Comparison of ENCODE assay signal across 12 mouse cellular contexts in the genomic region with DNA sequence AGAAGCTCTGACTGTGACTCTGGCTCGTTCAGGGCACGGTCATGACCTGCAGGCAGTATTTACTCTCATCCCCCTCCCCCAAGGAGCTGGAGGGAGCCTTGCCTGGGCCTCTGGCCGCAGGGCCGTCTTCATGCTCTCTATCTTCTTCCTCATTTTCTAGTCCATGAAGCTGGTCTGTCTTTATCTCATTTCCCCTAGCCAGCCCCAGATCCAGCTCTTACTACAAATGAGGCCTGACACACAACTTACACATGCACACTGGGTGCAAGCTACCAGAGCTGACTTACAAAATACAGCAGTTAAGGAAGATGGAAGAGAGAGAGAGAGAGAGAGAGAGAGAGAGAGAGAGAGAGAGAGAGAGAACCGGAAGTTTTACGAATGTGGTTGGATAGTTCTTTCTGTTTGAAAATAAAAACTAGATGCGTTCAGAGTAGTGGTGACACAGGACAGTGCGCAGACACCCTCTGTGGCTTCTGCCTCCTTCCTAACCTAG. TPM values are rescaled to one million over a fixed set of nuclear protein-coding genes. Genes with fewer than 3 reads are reported as not detected.
DNase-seq lines count a peak whose midpoint lies in the region; ATAC-seq and TF ChIP-seq lines count a peak whose summit lies in the region.
"Had no signal": no experiment of that assay in that cellular context is flagged by ENCODE, and none has a peak within 500 bp of the region (broad histone marks: within the 10 kb centered on the region; RNA-seq: fewer than 3 reads in every experiment).

No protein-coding gene starts in this region.

- TF ChIP-seq POLR2A in bone marrow, adult 2 months (IDR thresholded peaks at IDR 0.05; ENCODE audit: borderline replicate concordance, control insufficient read depth, low read depth, low read length), result no peak

- no peak overlapping the region for H3K4me2 ChIP-seq in kidney, postnatal 0 days (ENCODE audit: low read length)
- no peak overlapping the region for H3K4me2 ChIP-seq in neural tube, embryonic 15.5 days
- no peak overlapping the region for H3K4me2 ChIP-seq in forebrain, postnatal 0 days (ENCODE audit: low read depth)

- no peak for ATAC-seq in kidney, postnatal 0 days (replicated peaks; ENCODE audit: low FRiP score, low read depth)
- peak; percentile 68 for ATAC-seq in monocyte, adult 5-6 weeks (replicated peaks; ENCODE audit: insufficient number of reproducible peaks, low FRiP score, low TSS enrichment, poor library complexity, severe bottlenecking)
- no peak for ATAC-seq in neural tube, embryonic 15.5 days (ENCODE audit: low FRiP score)
- ATAC-seq in forebrain, postnatal 0 days, result no peak

- intact Hi-C loops in gastrocnemius, postnatal 14 days (cut with DNase I; ENCODE audit: low total_unique reads), result no loop called here

- no peaks in the 10 kb centered on the region; the same call in 1 of the 2 replicates for H3K4me1 ChIP-seq in kidney, postnatal 0 days (replicated peaks; ENCODE audit: insufficient read depth, low read length)
- peaks cover 18% of the 10 kb centered on the region for H3K4me1 ChIP-seq in bone marrow, adult 2 months (ENCODE audit: control insufficient read depth, insufficient read depth, low read length)
- H3K4me1 ChIP-seq in neural tube, embryonic 15.5 days, result peaks cover 6% of the 10 kb centered on the region; the same call in 1 of the 2 replicates
- H3K4me1 ChIP-seq in forebrain, postnatal 0 days (ENCODE audit: insufficient read depth), result no peaks in the 10 kb centered on the region

- H3K9me3 ChIP-seq in kidney, postnatal 0 days (replicated peaks; ENCODE audit: low read length), result no peaks in the 10 kb centered on the region
- no peaks in the 10 kb centered on the region for H3K9me3 ChIP-seq in neural tube, embryonic 15.5 days (replicated peaks)
- H3K9me3 ChIP-seq in forebrain, postnatal 0 days (ENCODE audit: low read length), result no peaks in the 10 kb centered on the region

- TF ChIP-seq CTCF in kidney, postnatal 0 days (IDR thresholded peaks at IDR 0.05; ENCODE audit: low read depth), result no peak
- no peak for TF ChIP-seq CTCF in bone marrow, adult 2 months (IDR thresholded peaks at IDR 0.05; ENCODE audit: control insufficient read depth, insufficient read depth, low read length)
- no peak for TF ChIP-seq CTCF in forebrain, postnatal 0 days (IDR thresholded peaks at IDR 0.05; ENCODE audit: low read depth)

- H3K36me3 ChIP-seq in kidney, postnatal 0 days (ENCODE audit: insufficient read depth, low read length), result no peaks in the 10 kb centered on the region
- no peaks in the 10 kb centered on the region for H3K36me3 ChIP-seq in neural tube, embryonic 15.5 days
- no peaks in the 10 kb centered on the region for H3K36me3 ChIP-seq in forebrain, postnatal 0 days (ENCODE audit: insufficient read depth)

- no peak overlapping the region for H3K4me3 ChIP-seq in kidney, postnatal 0 days (replicated peaks; ENCODE audit: low read depth, low read length)
- no peak overlapping the region for H3K4me3 ChIP-seq in bone marrow, adult 2 months (replicated peaks; ENCODE audit: control insufficient read depth, low read depth, low read length)
- H3K4me3 ChIP-seq in neural tube, embryonic 15.5 days (replicated peaks), result no peak overlapping the region
- H3K4me3 ChIP-seq in forebrain, postnatal 0 days (ENCODE audit: low read depth, low read length), result no peak overlapping the region

- no peak overlapping the region for H3K9ac ChIP-seq in kidney, postnatal 0 days (ENCODE audit: low read depth, low read length)
- no peak overlapping the region for H3K9ac ChIP-seq in neural tube, embryonic 15.5 days (replicated peaks)
- H3K9ac ChIP-seq in forebrain, postnatal 0 days, result no peak overlapping the region

- H3K27me3 ChIP-seq in kidney, postnatal 0 days (ENCODE audit: insufficient read depth, low read length), result no peaks in the 10 kb centered on the region
- no peaks in the 10 kb centered on the region for H3K27me3 ChIP-seq in neural tube, embryonic 15.5 days (replicated peaks)
- H3K27me3 ChIP-seq in forebrain, postnatal 0 days (ENCODE audit: insufficient read depth, low read length), result no peaks in the 10 kb centered on the region

- no peak overlapping the region for H3K27ac ChIP-seq in kidney, postnatal 0 days
- H3K27ac ChIP-seq in bone marrow, adult 2 months (ENCODE audit: control insufficient read depth, insufficient read depth, low read depth, low read length, poor library complexity), result peak overlapping the region; percentile 69
- no peak overlapping the region for H3K27ac ChIP-seq in neural tube, embryonic 15.5 days (replicated peaks)
- no peak overlapping the region for H3K27ac ChIP-seq in forebrain, postnatal 0 days (ENCODE audit: low read depth, low read length)

- peak; percentile 29 for DNase-seq in kidney, postnatal 0 days (ENCODE audit: low spot score)
- DNase-seq in kidney, adult 8-10 months, result no peak
- DNase-seq in liver, result peak; percentile 55
- no peak for DNase-seq in gastrocnemius, postnatal 14 days
- DNase-seq in forebrain, postnatal 0 days, result no peak
- DNase-seq: kidney, adult 11 months; lung, adult 18-20 months; midbrain, embryonic 14.5 days had no signal

- WGBS in kidney, postnatal 0 days, result 43% methylated on average over 8 of the region's 8 CpGs
- 3% methylated on average over 8 of the region's 8 CpGs for WGBS in bone marrow, adult 2 months
- 58% methylated on average over 8 of the region's 8 CpGs for WGBS in neural tube, embryonic 15.5 days
- WGBS in forebrain, postnatal 0 days, result 73% methylated on average over 8 of the region's 8 CpGs

RNA-seq across cellular contexts. Expression of a gene that starts 10.6 kb away (rescaled TPM):
- polyA plus RNA-seq in kidney, postnatal 0 days (2015; fragmentation: Nextera tagmentation; extraction: Ambion mirVana), result 24.2 and 26.8 TPM in 2 replicates
- 193 and 436 TPM in 2 replicates for polyA plus RNA-seq in bone marrow, adult 2 months (2011; ENCODE audit: insufficient read depth, insufficient read length, low replicate concordance, missing spikeins)
- 420 to 631 TPM (median 540 TPM) in 3 replicates for total RNA-seq in monocyte, adult 5-6 weeks (2017)
- 1 to 10 TPM; 8.0 to 8.1 TPM for total RNA-seq in gastrocnemius, postnatal 14 days (2021)
- polyA plus RNA-seq in neural tube, embryonic 15.5 days (2015; fragmentation: Nextera tagmentation; extraction: Ambion mirVana), result 29.8 and 64.3 TPM in 2 replicates
- 17.5 and 25.5 TPM in 2 replicates for total RNA-seq in forebrain, postnatal 0 days (2014; rRNA removed)
- 30.2 and 34.3 TPM in 2 replicates for polyA plus RNA-seq in forebrain, postnatal 0 days (2015; fragmentation: Nextera tagmentation; extraction: Ambion mirVana)

RNA-seq across cellular contexts. Expression of a gene that starts 41.9 kb away (rescaled TPM):
- polyA plus RNA-seq in kidney, postnatal 0 days (2015; fragmentation: Nextera tagmentation; extraction: Ambion mirVana), result 0.24 and 0.29 TPM in 2 replicates
- polyA plus RNA-seq in bone marrow, adult 2 months (2011; ENCODE audit: insufficient read depth, insufficient read length, low replicate concordance, missing spikeins), result not detected in 2 replicates
- total RNA-seq in monocyte, adult 5-6 weeks (2017), result 0.39 to 0.96 TPM in 2 of 3 replicates, not detected in the other
- not detected for total RNA-seq in gastrocnemius, postnatal 14 days (2021)
- polyA plus RNA-seq in neural tube, embryonic 15.5 days (2015; fragmentation: Nextera tagmentation; extraction: Ambion mirVana), result 3.0 and 10.8 TPM in 2 replicates
- 0.24 and 0.38 TPM in 2 replicates for total RNA-seq in forebrain, postnatal 0 days (2014; rRNA removed)
- 0.16 and 0.27 TPM in 2 replicates for polyA plus RNA-seq in forebrain, postnatal 0 days (2015; fragmentation: Nextera tagmentation; extraction: Ambion mirVana)
- polyA plus RNA-seq: heart, postnatal 0 days; midbrain, embryonic 14.5 days had no signal

Comparison
In these comparisons a context has a peak if more than half of its experiments do, and no peak if none do; other contexts are left out.
1. DNase-seq: peak in kidney, postnatal 0 days (single experiment) and liver (single experiment); none in kidney, adult 8-10 months (0 of 2), gastrocnemius, postnatal 14 days (single experiment) and forebrain, postnatal 0 days (single experiment).